Mouse (Mus musculus): ENCODE data around the gene 4921517D22Rik. TPM values are rescaled to one million over a fixed set of nuclear protein-coding genes. Genes with fewer than 3 reads are reported as not detected.

Gene 4921517D22Rik
- polyA plus RNA-seq, 1 experiment from 2014 or later = not detected

DNA sequence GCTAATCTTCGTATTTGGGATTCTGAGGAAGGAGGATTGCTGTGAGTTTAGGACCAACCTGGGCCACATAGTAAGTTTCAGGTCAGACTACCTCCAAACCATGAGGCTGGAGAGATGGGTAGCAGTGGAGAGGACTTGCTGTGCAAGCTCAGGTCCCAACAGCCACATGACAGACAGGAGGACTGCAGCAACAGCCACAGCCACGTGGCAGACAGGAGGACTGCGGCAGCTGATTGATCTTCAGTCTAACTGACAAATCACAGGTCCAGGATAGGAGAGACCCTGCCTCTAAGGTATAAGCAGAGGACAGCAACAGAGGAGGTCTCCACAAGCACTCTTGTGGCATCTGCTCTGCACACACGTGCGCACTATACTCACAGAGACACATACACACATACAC lies 36.1 kb downstream of the 4921517D22Rik start:
- no peak overlapping the region for H3K4me3 ChIP-seq (ENCODE audit: inconsistent target)
- H3K79me2 ChIP-seq (ENCODE audit: inconsistent target) = no peaks in the 10 kb centered on the region
- WGBS (ENCODE audit: missing documents) = 89% methylated on average over 5 of the region's 5 CpGs
- H3K27ac ChIP-seq = no peak overlapping the region
- no peaks in the 10 kb centered on the region for H3K36me3 ChIP-seq (ENCODE audit: inconsistent target)

DNA sequence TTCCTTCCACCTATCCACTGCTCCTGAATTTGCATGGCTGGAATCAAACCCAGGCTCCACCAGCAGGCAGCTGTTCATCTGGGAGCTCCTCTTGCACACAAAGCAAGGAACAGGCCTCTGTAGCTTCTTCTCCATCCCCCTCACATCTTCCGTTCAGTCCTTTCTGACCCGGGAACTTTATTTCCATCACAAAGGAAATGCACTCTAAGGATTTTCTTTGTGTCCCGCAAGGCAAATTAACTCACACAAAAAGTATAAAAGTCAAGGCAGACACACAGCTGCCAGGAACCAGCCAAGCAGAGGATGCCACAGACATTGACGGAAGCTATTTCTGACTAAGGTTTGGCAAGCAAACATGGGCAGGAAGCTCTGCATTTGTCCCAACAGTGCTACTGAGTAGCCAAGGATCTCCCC lies 36.9 kb downstream of the 4921517D22Rik start:
- no peaks in the 10 kb centered on the region for H3K79me2 ChIP-seq (ENCODE audit: inconsistent target)
- 64% methylated on average over 4 of the region's 4 CpGs for WGBS (ENCODE audit: missing documents)
- H3K36me3 ChIP-seq (ENCODE audit: inconsistent target) = no peaks in the 10 kb centered on the region
- H3K4me3 ChIP-seq (ENCODE audit: inconsistent target) = no peak overlapping the region
- no peak overlapping the region for H3K27ac ChIP-seq

DNA sequence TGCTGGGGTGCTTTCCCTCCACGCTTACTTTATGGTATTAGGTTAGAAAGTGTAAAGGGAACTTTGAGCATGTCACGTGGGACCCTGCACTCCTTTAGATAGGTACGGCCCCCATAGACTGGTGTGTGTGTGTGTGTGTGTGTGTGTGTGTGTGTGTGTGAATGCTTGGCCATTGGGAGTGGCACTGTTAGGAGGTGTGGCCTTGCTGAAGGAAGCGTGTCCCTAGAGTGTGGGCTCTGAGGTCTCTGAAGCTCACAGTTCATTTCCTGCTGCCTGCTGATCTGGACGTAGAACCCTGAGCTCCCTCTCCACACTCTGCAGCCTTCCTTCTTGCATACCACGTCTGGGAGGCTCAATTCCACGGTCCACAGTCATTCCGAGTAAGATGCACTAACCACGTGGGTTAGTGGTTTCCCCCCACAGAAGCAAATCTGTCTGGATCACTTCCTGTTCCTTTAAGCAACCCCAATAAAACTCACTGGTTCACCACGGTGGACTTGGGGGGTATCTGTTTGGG lies 37.5 kb downstream of the 4921517D22Rik start:
- WGBS (ENCODE audit: missing documents) = 12% methylated on average over 10 of the region's 10 CpGs
- no peak overlapping the region for H3K27ac ChIP-seq
- no peak overlapping the region for H3K4me3 ChIP-seq (ENCODE audit: inconsistent target)
- no peaks in the 10 kb centered on the region for H3K79me2 ChIP-seq (ENCODE audit: inconsistent target)
- H3K36me3 ChIP-seq (ENCODE audit: inconsistent target) = no peaks in the 10 kb centered on the region

DNA sequence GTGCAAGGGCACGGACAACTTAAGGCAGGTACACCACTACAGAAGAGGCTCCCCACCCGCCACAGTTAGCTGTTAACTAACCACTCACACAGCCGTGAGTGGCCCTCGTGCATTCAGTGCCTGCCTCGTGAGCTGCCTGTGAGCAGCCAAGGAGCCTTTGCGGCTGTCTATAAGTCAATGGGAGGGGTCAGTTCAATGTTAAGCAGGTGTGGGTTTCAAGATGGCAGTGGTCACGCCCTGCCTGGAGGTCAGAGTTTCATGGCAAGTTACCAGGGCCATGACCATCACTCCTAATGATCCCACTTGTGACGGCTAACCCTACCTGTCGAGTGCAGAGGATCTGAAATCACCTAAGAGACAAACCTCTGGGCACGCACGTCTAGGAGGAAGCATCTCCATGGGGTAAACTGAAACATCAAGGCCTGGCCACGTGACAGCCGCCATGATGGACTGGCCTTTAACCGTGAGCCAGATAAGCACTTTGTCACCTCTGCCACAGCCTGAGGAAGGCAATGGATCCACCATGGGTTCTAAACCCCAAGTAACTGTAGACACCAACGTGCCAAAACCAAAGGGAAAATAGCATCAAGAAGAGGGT lies 38.1 kb downstream of the 4921517D22Rik start:
- H3K4me3 ChIP-seq (ENCODE audit: inconsistent target) = no peak overlapping the region
- H3K36me3 ChIP-seq (ENCODE audit: inconsistent target) = no peaks in the 10 kb centered on the region
- 85% methylated on average over 15 of the region's 15 CpGs for WGBS (ENCODE audit: missing documents)
- H3K27ac ChIP-seq = no peak overlapping the region
- no peaks in the 10 kb centered on the region for H3K79me2 ChIP-seq (ENCODE audit: inconsistent target)

DNA sequence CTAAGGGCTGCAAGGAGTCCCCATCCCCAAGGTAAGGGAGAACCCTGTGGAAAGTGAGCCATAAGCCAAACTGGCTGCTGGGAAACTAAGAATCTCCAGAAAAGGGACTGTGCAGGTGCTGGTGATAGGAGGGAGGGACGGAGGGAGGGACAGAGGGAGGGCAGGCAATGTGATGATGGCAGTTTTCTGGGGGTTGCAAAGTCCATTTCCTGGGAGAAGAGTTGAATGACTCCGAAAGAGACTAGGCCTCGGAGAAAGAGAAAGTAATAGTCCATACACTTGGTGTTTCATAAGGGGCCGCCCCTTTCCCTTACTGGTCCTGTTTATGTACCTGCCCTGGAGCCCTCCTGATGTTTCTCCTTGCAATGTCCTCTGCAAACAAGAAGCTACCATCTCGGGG lies 39.4 kb downstream of the 4921517D22Rik start:
- Histone ChIP-seq H3K27ac (no peak overlapping the region), H3K79me2 (ENCODE audit: inconsistent target) (no peaks in the 10 kb centered on the region), H3K36me3 (ENCODE audit: inconsistent target) (no peaks in the 10 kb centered on the region), H3K4me3 (ENCODE audit: inconsistent target) (no peak overlapping the region)
- 95% methylated on average over 5 of the region's 5 CpGs for WGBS (ENCODE audit: missing documents)

DNA sequence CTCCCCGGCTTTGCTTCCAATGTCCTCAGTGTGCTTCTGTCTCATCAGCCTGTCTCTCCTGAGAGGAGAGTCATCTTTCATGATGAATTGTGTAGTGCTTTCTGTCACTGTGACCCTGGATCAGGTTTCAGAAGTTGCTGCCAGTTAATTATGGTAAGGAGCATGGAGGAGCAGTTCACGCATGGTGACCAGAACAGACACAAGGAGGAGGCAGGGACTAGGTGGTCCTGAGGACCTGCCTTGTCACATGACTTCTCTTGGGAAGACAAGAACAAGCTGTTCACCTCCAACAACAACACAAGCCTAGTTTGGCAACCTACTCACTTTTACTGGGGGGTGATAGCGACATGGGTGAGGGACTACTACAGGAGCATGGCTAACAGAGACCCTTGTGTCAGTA lies 40.8 kb downstream of the 4921517D22Rik start:
- H3K4me3 ChIP-seq (ENCODE audit: inconsistent target) = no peak overlapping the region
- WGBS (ENCODE audit: missing documents) = 98% methylated on average over 3 of the region's 3 CpGs
- H3K27ac ChIP-seq = no peak overlapping the region
- no peaks in the 10 kb centered on the region for H3K36me3 ChIP-seq (ENCODE audit: inconsistent target)
- no peaks in the 10 kb centered on the region for H3K79me2 ChIP-seq (ENCODE audit: inconsistent target)

DNA sequence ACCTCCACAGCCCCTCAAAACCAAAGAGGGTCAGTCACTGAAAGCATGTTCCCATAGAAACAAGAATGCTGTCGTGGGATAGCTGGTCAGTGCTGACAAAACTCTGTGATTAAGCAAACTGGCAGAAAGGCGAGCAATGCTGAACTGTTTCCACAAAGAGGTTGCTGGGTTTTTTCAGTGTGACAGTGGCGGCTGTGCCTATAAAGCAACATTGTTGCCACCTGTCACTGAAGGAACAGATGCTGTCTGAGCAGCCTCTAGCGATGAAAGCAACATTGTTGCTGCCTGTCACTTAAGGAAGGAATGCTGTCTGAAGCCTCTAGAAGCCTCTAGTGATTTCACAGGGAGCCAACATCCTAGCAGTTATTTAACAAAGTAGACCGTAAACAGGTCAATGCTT lies 41.3 kb downstream of the 4921517D22Rik start:
- H3K36me3 ChIP-seq (ENCODE audit: inconsistent target) = no peaks in the 10 kb centered on the region
- H3K79me2 ChIP-seq (ENCODE audit: inconsistent target) = no peaks in the 10 kb centered on the region
- no peak overlapping the region for H3K27ac ChIP-seq
- H3K4me3 ChIP-seq (ENCODE audit: inconsistent target) = no peak overlapping the region
- WGBS (ENCODE audit: missing documents) = 92% methylated on average over 5 of the region's 5 CpGs

DNA sequence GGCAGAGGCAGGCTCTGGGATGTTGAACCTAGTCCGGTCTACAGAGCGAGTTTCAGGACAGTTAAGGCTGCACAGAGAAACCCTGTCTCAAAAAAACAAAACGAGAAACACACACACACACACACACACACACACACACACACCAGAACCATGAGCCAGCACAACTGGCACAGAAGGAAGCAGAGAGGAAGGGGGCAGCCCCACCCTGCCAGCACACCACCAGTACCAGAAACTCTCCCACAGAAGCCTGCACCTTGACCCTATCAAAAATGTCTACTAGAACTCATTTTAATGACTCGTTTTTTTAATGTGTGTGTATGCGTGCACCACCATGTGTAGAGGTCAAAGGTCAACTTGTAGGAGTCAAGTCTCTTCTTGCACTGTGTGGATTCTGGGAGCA lies 44.1 kb downstream of the 4921517D22Rik start:
- 81% methylated on average over 5 of the region's 5 CpGs for WGBS (ENCODE audit: missing documents)
- no peaks in the 10 kb centered on the region for H3K79me2 ChIP-seq (ENCODE audit: inconsistent target)
- H3K4me3 ChIP-seq (ENCODE audit: inconsistent target) = no peak overlapping the region
- no peaks in the 10 kb centered on the region for H3K36me3 ChIP-seq (ENCODE audit: inconsistent target)
- H3K27ac ChIP-seq = no peak overlapping the region

DNA sequence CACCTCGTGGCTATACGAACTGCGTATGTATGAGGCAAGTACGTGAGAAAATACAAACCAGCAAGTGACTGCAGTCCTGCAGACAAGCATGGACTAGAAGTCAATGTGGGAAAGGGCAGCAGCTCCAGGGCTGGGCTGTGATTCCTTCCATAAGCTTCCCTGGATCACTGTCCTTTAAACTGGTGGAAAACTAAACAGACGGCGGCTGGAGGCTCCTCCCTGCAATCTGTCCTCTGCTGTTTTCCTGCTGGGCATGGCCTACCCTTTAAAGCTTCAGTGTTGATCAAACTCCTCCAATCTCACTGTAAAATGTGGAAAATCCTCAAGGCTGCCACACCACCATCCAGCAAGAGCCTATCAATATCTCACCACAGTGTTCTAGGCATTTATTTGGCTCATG lies 45.3 kb downstream of the 4921517D22Rik start:
- no peak overlapping the region for H3K27ac ChIP-seq
- H3K4me3 ChIP-seq (ENCODE audit: inconsistent target) = no peak overlapping the region
- H3K36me3 ChIP-seq (ENCODE audit: inconsistent target) = no peaks in the 10 kb centered on the region
- 87% methylated on average over 6 of the region's 6 CpGs for WGBS (ENCODE audit: missing documents)
- H3K79me2 ChIP-seq (ENCODE audit: inconsistent target) = no peaks in the 10 kb centered on the region

DNA sequence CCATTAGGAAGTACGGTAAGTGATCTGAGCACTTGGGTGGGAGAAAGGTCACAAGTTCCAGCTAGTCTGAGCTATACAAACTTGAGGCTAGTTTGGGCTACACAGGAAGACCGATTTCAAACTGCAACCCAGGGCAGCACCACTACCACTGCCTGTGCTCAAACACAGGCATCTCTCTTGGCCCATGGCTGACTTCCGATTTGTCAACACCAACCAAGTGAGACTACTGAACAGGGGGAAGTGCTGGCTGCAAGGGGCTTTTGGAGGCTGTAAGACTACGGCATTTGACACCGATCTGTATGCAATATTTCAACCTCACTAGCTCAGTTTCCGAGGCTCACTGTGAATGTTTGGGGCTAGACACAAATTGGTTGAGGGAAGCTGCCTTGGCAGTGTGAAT lies 46.4 kb downstream of the 4921517D22Rik start:
- no peak overlapping the region for H3K27ac ChIP-seq
- H3K36me3 ChIP-seq (ENCODE audit: inconsistent target) = no peaks in the 10 kb centered on the region
- WGBS (ENCODE audit: missing documents) = 86% methylated on average over 6 of the region's 6 CpGs
- H3K79me2 ChIP-seq (ENCODE audit: inconsistent target) = no peaks in the 10 kb centered on the region
- no peak overlapping the region for H3K4me3 ChIP-seq (ENCODE audit: inconsistent target)

DNA sequence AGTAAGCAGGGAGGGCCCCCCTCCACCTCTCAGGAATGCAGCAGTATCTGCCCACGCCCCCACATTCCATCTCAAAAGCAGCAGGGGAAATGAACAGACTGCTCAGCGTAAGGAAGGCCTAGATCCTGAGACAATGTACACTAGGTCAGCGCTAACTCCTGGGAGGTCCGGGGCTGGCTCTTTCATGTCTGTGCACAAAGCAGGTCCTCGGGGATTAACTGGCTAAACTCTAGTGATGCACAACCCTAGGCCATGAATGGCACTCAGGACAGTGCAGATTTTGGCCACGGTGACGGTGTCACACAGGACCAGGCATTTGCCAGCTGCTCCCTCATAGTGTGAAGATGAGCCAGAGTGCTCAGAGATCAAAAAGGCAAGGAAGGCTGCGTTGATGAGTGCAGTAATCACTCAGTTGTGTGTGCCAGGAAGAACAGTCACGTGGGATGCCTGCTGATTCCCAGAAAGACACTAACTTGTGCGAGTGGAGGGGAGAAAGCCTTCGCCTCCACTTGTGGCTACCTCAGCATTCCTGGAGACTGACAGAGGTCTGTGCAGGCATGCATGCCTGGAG lies 47.1 kb downstream of the 4921517D22Rik start:
- no peak overlapping the region for H3K4me3 ChIP-seq (ENCODE audit: inconsistent target)
- no peaks in the 10 kb centered on the region for H3K79me2 ChIP-seq (ENCODE audit: inconsistent target)
- 94% methylated on average over 11 of the region's 11 CpGs for WGBS (ENCODE audit: missing documents)
- no peak overlapping the region for H3K27ac ChIP-seq
- no peaks in the 10 kb centered on the region for H3K36me3 ChIP-seq (ENCODE audit: inconsistent target)

DNA sequence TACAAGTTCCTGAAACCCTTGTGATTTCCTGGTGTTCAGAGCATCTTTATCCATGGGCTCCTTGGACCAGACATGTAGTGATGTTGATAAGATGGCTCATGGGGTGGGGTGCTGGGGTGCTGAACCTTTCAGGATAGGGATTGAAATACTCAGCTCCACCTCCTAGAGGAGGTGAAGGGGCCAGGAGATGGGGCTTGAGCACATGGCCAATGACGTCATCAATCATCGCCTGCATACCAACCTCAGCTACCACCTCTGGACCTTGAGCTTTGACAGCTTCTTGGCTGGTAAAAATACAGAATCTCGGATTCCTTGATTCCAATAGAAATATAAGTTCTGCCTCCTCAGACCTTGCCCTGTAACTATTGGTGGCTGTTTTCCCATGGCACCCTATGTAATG lies 48.4 kb downstream of the 4921517D22Rik start:
- Histone ChIP-seq H3K36me3 (ENCODE audit: inconsistent target) (no peaks in the 10 kb centered on the region), H3K27ac (no peak overlapping the region), H3K4me3 (ENCODE audit: inconsistent target) (no peak overlapping the region), H3K79me2 (ENCODE audit: inconsistent target) (no peaks in the 10 kb centered on the region)
- WGBS (ENCODE audit: missing documents) = 94% methylated on average over 3 of the region's 3 CpGs

DNA sequence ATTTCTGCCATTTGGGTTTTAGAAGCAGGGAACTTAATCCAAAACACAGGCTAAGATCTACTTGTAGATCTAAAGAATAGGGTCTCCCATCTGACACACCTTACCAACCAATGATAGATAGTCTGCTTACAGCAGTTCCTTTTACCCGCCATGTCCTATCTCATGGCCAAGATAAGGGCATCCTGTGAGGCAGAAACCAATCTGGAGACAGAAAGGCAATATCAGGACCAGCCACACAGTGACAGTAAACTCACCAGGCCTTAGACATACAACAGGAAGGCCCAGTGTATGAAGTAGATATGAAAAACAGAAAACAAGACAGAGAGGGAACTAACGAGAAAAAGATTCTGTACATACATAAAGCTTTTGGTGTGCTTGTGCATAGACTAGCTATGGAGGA lies 51.1 kb downstream of the 4921517D22Rik start:
- H3K27ac ChIP-seq = no peak overlapping the region
- H3K79me2 ChIP-seq (ENCODE audit: inconsistent target) = no peaks in the 10 kb centered on the region
- WGBS (ENCODE audit: missing documents) = 86% methylated on average over 2 of the region's 2 CpGs
- no peak overlapping the region for H3K4me3 ChIP-seq (ENCODE audit: inconsistent target)
- H3K36me3 ChIP-seq (ENCODE audit: inconsistent target) = no peaks in the 10 kb centered on the region

DNA sequence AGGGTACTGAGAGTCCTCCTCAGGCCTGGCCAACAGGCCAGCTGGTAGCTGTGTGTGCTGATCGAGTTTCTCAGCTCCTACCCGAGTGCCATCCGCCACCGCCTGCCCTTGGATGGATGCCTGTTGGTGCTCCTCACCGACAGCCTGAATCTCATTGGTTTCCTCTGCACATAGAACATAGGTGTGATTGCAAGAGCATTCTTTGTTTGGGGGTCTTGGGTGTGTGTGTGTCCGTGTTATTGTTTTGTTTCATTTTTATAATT lies 53.8 kb downstream of the 4921517D22Rik start:
- no peak overlapping the region for H3K4me3 ChIP-seq (ENCODE audit: inconsistent target)
- H3K79me2 ChIP-seq (ENCODE audit: inconsistent target) = no peaks in the 10 kb centered on the region
- peaks cover 9% of the 10 kb centered on the region; the same call in 1 of the 2 replicates for H3K36me3 ChIP-seq (ENCODE audit: inconsistent target)
- WGBS (ENCODE audit: missing documents) = 94% methylated on average over 6 of the region's 6 CpGs
- no peak overlapping the region for H3K27ac ChIP-seq

DNA sequence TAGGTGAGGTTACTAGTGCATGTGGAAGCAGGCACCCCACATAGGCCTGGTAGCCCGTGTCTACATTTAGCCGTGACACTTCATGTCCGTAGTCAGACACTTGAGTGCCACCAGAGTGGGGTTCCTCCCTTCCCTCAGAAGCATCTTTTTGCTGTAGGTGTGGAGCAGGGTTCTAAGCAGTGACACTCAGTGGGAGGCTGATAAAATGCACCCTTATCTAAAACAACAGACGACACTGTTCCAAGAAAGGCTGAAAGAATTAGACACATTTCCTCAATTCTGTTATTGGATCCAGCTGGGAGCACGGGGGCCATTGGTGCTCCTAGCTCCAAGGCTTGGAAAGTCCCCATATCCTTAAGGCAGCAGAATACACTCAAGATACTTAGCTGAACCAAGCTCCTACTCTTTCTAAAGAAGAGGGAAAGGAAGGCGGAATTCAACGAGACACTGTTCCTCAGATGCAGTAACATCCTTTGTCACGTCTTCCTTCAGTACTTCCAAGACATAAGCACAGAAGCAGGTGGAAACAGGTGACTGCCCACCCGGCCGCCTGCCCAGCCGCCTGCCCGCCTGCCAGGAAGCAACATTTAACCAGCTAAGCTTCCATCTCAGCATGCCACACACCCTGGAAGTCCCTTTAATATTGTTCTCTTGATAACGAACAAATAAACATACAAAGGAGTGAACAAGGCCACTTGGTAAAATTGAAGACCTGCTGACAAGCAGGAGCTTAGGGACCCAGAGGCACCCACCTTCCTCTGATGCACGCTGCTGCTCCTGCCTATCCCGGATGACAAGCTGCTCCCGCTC lies 54.3 kb downstream of the 4921517D22Rik start:
- no peaks in the 10 kb centered on the region for H3K79me2 ChIP-seq (ENCODE audit: inconsistent target)
- 94% methylated on average over 16 of the region's 16 CpGs for WGBS (ENCODE audit: missing documents)
- no peak overlapping the region for H3K27ac ChIP-seq
- H3K4me3 ChIP-seq (ENCODE audit: inconsistent target) = no peak overlapping the region
- H3K36me3 ChIP-seq (ENCODE audit: inconsistent target) = peaks cover 10% of the 10 kb centered on the region; the same call in 1 of the 2 replicates
